Mouse (Mus musculus) testis, postnatal 10 days (tissue): ENCODE measurements at regions not wholly inside any gene's neighbourhood (a gene's known extent, or its start where the extent isn't known, plus 50 kb on each side); places are given as distances from the start of the nearest gene placed in this dataset.

Experiments used
- DNase-seq: peaks from one replicate; pipeline ENCODE4 v3.0.0; 2021; ENCODE audit warnings: low spot score

GRCm38 (mm10) chr14:71893361-71893760 is 598.3 kb downstream of the Gm9195 start:
- DNase-seq = no peak

GRCm38 (mm10) chr14:71891667-71892066 is 600.0 kb downstream of the Gm9195 start:
- DNase-seq = no peak

GRCm38 (mm10) chr14:71882871-71883270 is 608.8 kb downstream of the Gm9195 start:
- DNase-seq = no peak

GRCm38 (mm10) chr14:71845546-71845945 is 646.1 kb downstream of the Gm9195 start:
- DNase-seq = no peak

- DNase-seq = no peak
Observed at GRCm38 (mm10) chr14:71808863-71809487, 682.7 kb downstream of the Gm9195 start.

- DNase-seq = no peak
Observed at GRCm38 (mm10) chr14:71805624-71806023, 686.0 kb downstream of the Gm9195 start.

GRCm38 (mm10) chr14:71799861-71800260 is 691.8 kb downstream of the Gm9195 start:
- no peak for DNase-seq

GRCm38 (mm10) chr14:71795713-71796112 is 695.9 kb downstream of the Gm9195 start:
- no peak for DNase-seq

GRCm38 (mm10) chr14:71776990-71777525 is 714.6 kb downstream of the Gm9195 start:
- DNase-seq = no peak

GRCm38 (mm10) chr14:71766856-71767255 is 724.8 kb downstream of the Gm9195 start:
- no peak for DNase-seq

GRCm38 (mm10) chr14:71728542-71728941 is 763.1 kb downstream of the Gm9195 start:
- no peak for DNase-seq

GRCm38 (mm10) chr14:71723526-71723925 is 768.1 kb downstream of the Gm9195 start:
- DNase-seq = no peak

GRCm38 (mm10) chr14:71709528-71710289 is 781.9 kb downstream of the Gm9195 start:
- no peak for DNase-seq

- DNase-seq = no peak
Observed at GRCm38 (mm10) chr14:71692752-71693437, 798.7 kb downstream of the Gm9195 start.

GRCm38 (mm10) chr14:71674564-71674963 is 817.1 kb downstream of the Gm9195 start:
- no peak for DNase-seq

- peak; percentile 44 for DNase-seq
Observed at GRCm38 (mm10) chr14:71673837-71674236, 817.8 kb downstream of the Gm9195 start.

GRCm38 (mm10) chr14:71672481-71672880 is 819.2 kb downstream of the Gm9195 start:
- DNase-seq = no peak

- DNase-seq = no peak
Observed at GRCm38 (mm10) chr14:71671994-71672393, 819.6 kb downstream of the Gm9195 start.

- DNase-seq = peak; percentile 73
Observed at GRCm38 (mm10) chr14:71670435-71670834, 821.2 kb downstream of the Gm9195 start.

- no peak for DNase-seq
Observed at GRCm38 (mm10) chr14:71666656-71667055, 825.0 kb downstream of the Gm9195 start.

- no peak for DNase-seq
Observed at GRCm38 (mm10) chr14:71660166-71660565, 831.5 kb downstream of the Gm9195 start.

GRCm38 (mm10) chr14:71654785-71655627 is 836.6 kb downstream of the Gm9195 start:
- no peak for DNase-seq
